In genomic region chr6:46472683-46473082, GRCm38 (mm10) we compare ENCODE assay signal across 23 mouse cellular contexts.
DNase-seq lines count a peak whose midpoint lies in the region; ATAC-seq lines count a peak whose summit lies in the region.
"Had no signal": no experiment of that assay in that cellular context is flagged by ENCODE, and none has a peak within 500 bp of the region (broad histone marks: within the 10 kb centered on the region; RNA-seq: fewer than 3 reads in every experiment).

No protein-coding gene starts in this region.

- no peak overlapping the region for H3K27ac ChIP-seq in hindbrain, embryonic 11.5 days (ENCODE audit: low read depth, low read length)
- H3K27ac ChIP-seq in hindbrain, embryonic 16.5 days (ENCODE audit: low read depth, low read length), result no peak overlapping the region
- H3K27ac ChIP-seq: embryonic facial prominence, embryonic 10.5 days; forebrain, embryonic 13.5 days; gastrocnemius, adult 2 months; heart, embryonic 13.5 days; hindbrain, embryonic 13.5 days had no signal

- no peaks in the 10 kb centered on the region for H3K27me3 ChIP-seq in hindbrain, embryonic 11.5 days (ENCODE audit: control insufficient read depth, insufficient read depth, low read length)
- no peaks in the 10 kb centered on the region for H3K27me3 ChIP-seq in hindbrain, embryonic 16.5 days (replicated peaks; ENCODE audit: control insufficient read depth, insufficient read depth, low read length)
- H3K27me3 ChIP-seq: CH12.LX; forebrain, embryonic 13.5 days; heart, embryonic 13.5 days; hindbrain, embryonic 13.5 days; Patski had no signal

- no peak overlapping the region for H3K9ac ChIP-seq in hindbrain, embryonic 11.5 days (ENCODE audit: low read depth, low read length)
- H3K9ac ChIP-seq in hindbrain, embryonic 16.5 days (ENCODE audit: low read depth, low read length), result no peak overlapping the region
- H3K9ac ChIP-seq: forebrain, embryonic 13.5 days; forebrain, postnatal 0 days; heart, embryonic 13.5 days; hindbrain, embryonic 13.5 days had no signal

- peak; percentile 1 for DNase-seq in hindbrain, embryonic 11.5 days (ENCODE audit: low spot score)
- DNase-seq in cerebellum, adult 18-20 months, result peak; percentile 22 to 31
- DNase-seq in cerebellum, adult 9-10 months, result peak; percentile 32
- DNase-seq in cerebellum, postnatal 25 days, result peak; percentile 31 to 49
- no peak for DNase-seq in left cerebral cortex, adult 11 months (ENCODE audit: low spot score)
- no peak for DNase-seq in ovary, postnatal 10 days (ENCODE audit: low spot score)
- no peak for DNase-seq in right cerebral cortex, postnatal 4 days
- DNase-seq: adrenal gland, postnatal 14 days; forebrain, postnatal 0 days; gastrocnemius, adult 2 months; gastrocnemius, postnatal 36 days; heart, adult 11 months; heart, postnatal 36 days; kidney, adult 9 months had no signal

- ATAC-seq in hindbrain, embryonic 11.5 days (ENCODE audit: low FRiP score), result no peak
- no peak for ATAC-seq in hindbrain, embryonic 16.5 days
- ATAC-seq: activated CD4-positive, CD25-positive, alpha-beta regulatory T cell, adult 4 months; forebrain, embryonic 13.5 days; forebrain, postnatal 0 days; intestine, embryonic 16.5 days; Patski had no signal

- no peak overlapping the region for H3K4me3 ChIP-seq in hindbrain, embryonic 11.5 days (ENCODE audit: low read depth, low read length)
- H3K4me3 ChIP-seq in hindbrain, embryonic 16.5 days (ENCODE audit: low read length), result no peak overlapping the region
- H3K4me3 ChIP-seq: embryonic facial prominence, embryonic 10.5 days; forebrain, embryonic 13.5 days; gastrocnemius, adult 2 months; heart, embryonic 13.5 days; hindbrain, embryonic 13.5 days had no signal

- WGBS in hindbrain, embryonic 11.5 days, result 70% methylated on average over 4 of the region's 4 CpGs
- WGBS in hindbrain, embryonic 16.5 days, result 52% methylated on average over 4 of the region's 4 CpGs

- no peaks in the 10 kb centered on the region for H3K36me3 ChIP-seq in hindbrain, embryonic 11.5 days (ENCODE audit: control insufficient read depth, insufficient read depth, low read length)
- no peaks in the 10 kb centered on the region for H3K36me3 ChIP-seq in hindbrain, embryonic 16.5 days (ENCODE audit: control insufficient read depth, insufficient read depth, low read length)
- H3K36me3 ChIP-seq: embryonic facial prominence, embryonic 10.5 days; heart, embryonic 13.5 days; hindbrain, embryonic 13.5 days had no signal

- H3K9me3 ChIP-seq in hindbrain, embryonic 11.5 days (ENCODE audit: control insufficient read depth, low read length), result no peaks in the 10 kb centered on the region
- no peaks in the 10 kb centered on the region for H3K9me3 ChIP-seq in hindbrain, embryonic 16.5 days (ENCODE audit: control insufficient read depth, low read length)
- H3K9me3 ChIP-seq: embryonic facial prominence, embryonic 10.5 days; forebrain, embryonic 13.5 days; heart, embryonic 13.5 days; hindbrain, embryonic 13.5 days had no signal

- no peak overlapping the region for H3K4me2 ChIP-seq in hindbrain, embryonic 11.5 days (replicated peaks; ENCODE audit: low read depth, low read length)
- H3K4me2 ChIP-seq in hindbrain, embryonic 16.5 days (ENCODE audit: low read length), result no peak overlapping the region
- H3K4me2 ChIP-seq: forebrain, embryonic 13.5 days; heart, embryonic 13.5 days; hindbrain, embryonic 13.5 days had no signal

- H3K4me1 ChIP-seq in hindbrain, embryonic 11.5 days (replicated peaks; ENCODE audit: control insufficient read depth, insufficient read depth, low read length), result no peaks in the 10 kb centered on the region
- H3K4me1 ChIP-seq in hindbrain, embryonic 16.5 days (ENCODE audit: control insufficient read depth, insufficient read depth, low read depth, low read length), result no peaks in the 10 kb centered on the region
- H3K4me1 ChIP-seq: embryonic facial prominence, embryonic 10.5 days; forebrain, embryonic 13.5 days; heart, embryonic 13.5 days; hindbrain, embryonic 13.5 days had no signal

Comparison
In these comparisons a context has a peak if more than half of its experiments do, and no peak if none do; other contexts are left out.
1. DNase-seq: peak in hindbrain, embryonic 11.5 days (single experiment), cerebellum, adult 18-20 months (2 of 2), cerebellum, adult 9-10 months (single experiment) and cerebellum, postnatal 25 days (2 of 2); none in left cerebral cortex, adult 11 months (single experiment), ovary, postnatal 10 days (single experiment) and right cerebral cortex, postnatal 4 days (single experiment).